Mouse (Mus musculus): Measurements from ENCODE around the gene Atf2.

DNA sequence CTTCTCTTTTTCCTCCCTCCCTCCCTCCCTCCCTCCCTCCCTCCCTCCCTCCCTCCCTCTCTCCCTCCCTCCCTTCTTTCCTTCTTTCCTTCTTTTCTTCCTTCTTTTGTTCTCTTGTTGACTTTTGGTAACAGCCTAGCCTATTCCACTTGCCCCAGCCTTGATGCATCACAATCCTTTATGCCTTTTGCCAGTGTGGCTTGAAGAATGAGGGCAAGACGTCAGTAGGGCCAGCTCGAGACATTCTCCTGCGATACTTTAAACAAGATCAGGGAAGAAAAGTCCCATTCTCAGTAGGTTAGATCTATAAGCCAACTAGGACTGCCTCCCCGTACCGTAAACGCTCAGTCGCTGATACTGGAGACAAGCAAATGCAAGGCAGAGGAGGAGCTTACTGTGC, 48.0 kb upstream of the Atf2 start:
- no peak for TF ChIP-seq CTCF (IDR thresholded peaks at IDR 0.05; ENCODE audit: low read depth)
- TF ChIP-seq EP300 (IDR thresholded peaks at IDR 0.05; ENCODE audit: low read depth): no peak
